Mouse (Mus musculus): ENCODE results near the gene Fas. TPM values are rescaled to one million over a fixed set of nuclear protein-coding genes. Genes with fewer than 3 reads are reported as not detected.

Gene Fas
- polyA plus RNA-seq (2017; shearing (Covaris generic)) = 100 to 1,000 TPM; 110 to 143 TPM

GRCm38 (mm10) chr19:34289948-34290789 is at the start of gene Fas:
Gene Fas (plus strand): TSS chr19:34290666.
- ATAC-seq = peak; percentile 71

GRCm38 (mm10) chr19:34241247-34241915 is 49.1 kb upstream of the Fas start:
- ATAC-seq = peak; percentile 48

GRCm38 (mm10) chr19:34242925-34243324 is 47.5 kb upstream of the Fas start:
- ATAC-seq = no peak

- peak; percentile 70 for ATAC-seq
Measured at GRCm38 (mm10) chr19:34244056-34244455, 46.4 kb upstream of the Fas start.

GRCm38 (mm10) chr19:34248558-34248957 is 41.9 kb upstream of the Fas start:
- ATAC-seq = peak; percentile 72

GRCm38 (mm10) chr19:34250621-34251020 is 39.8 kb upstream of the Fas start:
- ATAC-seq = no peak

- ATAC-seq = no peak
Measured at GRCm38 (mm10) chr19:34251900-34252299, 38.6 kb upstream of the Fas start.

GRCm38 (mm10) chr19:34252450-34252849 is 38.0 kb upstream of the Fas start:
- ATAC-seq = no peak

- no peak for ATAC-seq
Measured at GRCm38 (mm10) chr19:34254101-34254879, 36.2 kb upstream of the Fas start.

GRCm38 (mm10) chr19:34254880-34255681 is 35.4 kb upstream of the Fas start, which contains the start of gene Acta2:
Gene Acta2 (minus strand): TSS chr19:34255590.
- ATAC-seq = no peak

GRCm38 (mm10) chr19:34256149-34256548 is 34.3 kb upstream of the Fas start:
- no peak for ATAC-seq

GRCm38 (mm10) chr19:34256936-34257335 is 33.5 kb upstream of the Fas start:
- ATAC-seq = no peak

GRCm38 (mm10) chr19:34262273-34262974 is 28.0 kb upstream of the Fas start:
- ATAC-seq = no peak

- ATAC-seq = no peak
Measured at GRCm38 (mm10) chr19:34265604-34266193, 24.8 kb upstream of the Fas start.

- ATAC-seq = no peak
Measured at GRCm38 (mm10) chr19:34268991-34269390, 21.5 kb upstream of the Fas start.

GRCm38 (mm10) chr19:34270106-34270726 is 20.2 kb upstream of the Fas start:
- ATAC-seq = no peak

- no peak for ATAC-seq
Measured at GRCm38 (mm10) chr19:34270824-34271464, 19.5 kb upstream of the Fas start.

- ATAC-seq = no peak
Measured at GRCm38 (mm10) chr19:34273073-34273472, 17.4 kb upstream of the Fas start.

GRCm38 (mm10) chr19:34278078-34278477 is 12.4 kb upstream of the Fas start:
- no peak for ATAC-seq

- ATAC-seq = no peak
Measured at GRCm38 (mm10) chr19:34283614-34284013, 6.9 kb upstream of the Fas start.

Data from activated CD4-positive, CD25-positive, alpha-beta regulatory T cell, adult 4 months (primary cell).